Mouse (Mus musculus): ENCODE results near the gene Elp6. TPM values are rescaled to one million over a fixed set of nuclear protein-coding genes. Genes with fewer than 3 reads are reported as not detected.
A peak's percentile ranks its signal among the peaks of the same experiment; 100 is the strongest.

Elp6 gene
- polyA plus RNA-seq, 1 experiment: 9.0 TPM

GRCm38 (mm10) chr9:110287321-110287924 lies 17.6 kb upstream of the Elp6 start:
- Histone ChIP-seq H3K27ac (ENCODE audit: insufficient read depth, low read length) (no peak overlapping the region), H3K27me3 (ENCODE audit: control insufficient read depth, insufficient read depth, low read length, poor library complexity, severe bottlenecking) (no peaks in the 10 kb centered on the region), H3K9me3 (replicated peaks; ENCODE audit: control insufficient read depth, insufficient read depth, low read length, poor library complexity, severe bottlenecking) (no peaks in the 10 kb centered on the region), H3K4me1 (ENCODE audit: control insufficient read depth, insufficient read depth, low read length) (no peaks in the 10 kb centered on the region), H3K36me3 (ENCODE audit: control insufficient read depth, insufficient read depth, low read length, poor library complexity, severe bottlenecking) (no peaks in the 10 kb centered on the region), H3K9ac (ENCODE audit: low read depth, poor library complexity, severe bottlenecking) (no peak overlapping the region), H3K4me3 (ENCODE audit: low read depth, low read length) (no peak overlapping the region)
- TF ChIP-seq POLR2A (IDR thresholded peaks at IDR 0.05; ENCODE audit: insufficient read depth, low read length) (no peak), CTCF (IDR thresholded peaks at IDR 0.05; ENCODE audit: low read depth, low read length) (no peak), EP300 (IDR thresholded peaks at IDR 0.05; ENCODE audit: insufficient read depth, low read depth, low read length) (no peak)

GRCm38 (mm10) chr9:110293254-110293718 lies 11.7 kb upstream of the Elp6 start:
- Histone ChIP-seq H3K4me3 (ENCODE audit: low read depth, low read length) (no peak overlapping the region), H3K27me3 (ENCODE audit: control insufficient read depth, insufficient read depth, low read length, poor library complexity, severe bottlenecking) (no peaks in the 10 kb centered on the region), H3K4me1 (ENCODE audit: control insufficient read depth, insufficient read depth, low read length) (no peaks in the 10 kb centered on the region), H3K9ac (ENCODE audit: low read depth, poor library complexity, severe bottlenecking) (no peak overlapping the region), H3K9me3 (replicated peaks; ENCODE audit: control insufficient read depth, insufficient read depth, low read length, poor library complexity, severe bottlenecking) (no peaks in the 10 kb centered on the region), H3K27ac (ENCODE audit: insufficient read depth, low read length) (no peak overlapping the region), H3K36me3 (ENCODE audit: control insufficient read depth, insufficient read depth, low read length, poor library complexity, severe bottlenecking) (no peaks in the 10 kb centered on the region)
- TF ChIP-seq EP300 (IDR thresholded peaks at IDR 0.05; ENCODE audit: insufficient read depth, low read depth, low read length) (no peak), CTCF (IDR thresholded peaks at IDR 0.05; ENCODE audit: low read depth, low read length) (no peak), POLR2A (IDR thresholded peaks at IDR 0.05; ENCODE audit: insufficient read depth, low read length) (no peak)

- H3K36me3 ChIP-seq (ENCODE audit: control insufficient read depth, insufficient read depth, low read length, poor library complexity, severe bottlenecking): no peaks in the 10 kb centered on the region
- TF ChIP-seq CTCF (IDR thresholded peaks at IDR 0.05; ENCODE audit: low read depth, low read length) (no peak), EP300 (IDR thresholded peaks at IDR 0.05; ENCODE audit: insufficient read depth, low read depth, low read length) (no peak), POLR2A (IDR thresholded peaks at IDR 0.05; ENCODE audit: insufficient read depth, low read length) (no peak)
- H3K9ac ChIP-seq (ENCODE audit: low read depth, poor library complexity, severe bottlenecking): no peak overlapping the region
- H3K27ac ChIP-seq (ENCODE audit: insufficient read depth, low read length): no peak overlapping the region
- no peaks in the 10 kb centered on the region for H3K27me3 ChIP-seq (ENCODE audit: control insufficient read depth, insufficient read depth, low read length, poor library complexity, severe bottlenecking)
- no peaks in the 10 kb centered on the region for H3K9me3 ChIP-seq (replicated peaks; ENCODE audit: control insufficient read depth, insufficient read depth, low read length, poor library complexity, severe bottlenecking)
- no peaks in the 10 kb centered on the region for H3K4me1 ChIP-seq (ENCODE audit: control insufficient read depth, insufficient read depth, low read length)
- H3K4me3 ChIP-seq (ENCODE audit: low read depth, low read length): no peak overlapping the region
Measured at GRCm38 (mm10) chr9:110293873-110294415, 11.0 kb upstream of the Elp6 start.

- H3K4me1 ChIP-seq (ENCODE audit: control insufficient read depth, insufficient read depth, low read length): no peaks in the 10 kb centered on the region
Measured at GRCm38 (mm10) chr9:110294786-110295185, 10.2 kb upstream of the Elp6 start.

GRCm38 (mm10) chr9:110296867-110297627 lies 7.9 kb upstream of the Elp6 start:
- Histone ChIP-seq H3K27ac (ENCODE audit: insufficient read depth, low read length) (no peak overlapping the region), H3K9me3 (replicated peaks; ENCODE audit: control insufficient read depth, insufficient read depth, low read length, poor library complexity, severe bottlenecking) (no peaks in the 10 kb centered on the region)
- TF ChIP-seq CTCF (IDR thresholded peaks at IDR 0.05; ENCODE audit: low read depth, low read length): peak; percentile 83
- TF ChIP-seq EP300 (IDR thresholded peaks at IDR 0.05; ENCODE audit: insufficient read depth, low read depth, low read length): no peak

More at GRCm38 (mm10) chr9:110294786-110295185, 10.2 kb upstream of the Elp6 start:
- Histone ChIP-seq H3K4me3 (ENCODE audit: low read depth, low read length) (no peak overlapping the region), H3K27me3 (ENCODE audit: control insufficient read depth, insufficient read depth, low read length, poor library complexity, severe bottlenecking) (no peaks in the 10 kb centered on the region), H3K36me3 (ENCODE audit: control insufficient read depth, insufficient read depth, low read length, poor library complexity, severe bottlenecking) (no peaks in the 10 kb centered on the region), H3K9me3 (replicated peaks; ENCODE audit: control insufficient read depth, insufficient read depth, low read length, poor library complexity, severe bottlenecking) (no peaks in the 10 kb centered on the region), H3K27ac (ENCODE audit: insufficient read depth, low read length) (no peak overlapping the region), H3K9ac (ENCODE audit: low read depth, poor library complexity, severe bottlenecking) (no peak overlapping the region)
- TF ChIP-seq POLR2A (IDR thresholded peaks at IDR 0.05; ENCODE audit: insufficient read depth, low read length): no peak
- TF ChIP-seq CTCF (IDR thresholded peaks at IDR 0.05; ENCODE audit: low read depth, low read length): no peak
- no peak for TF ChIP-seq EP300 (IDR thresholded peaks at IDR 0.05; ENCODE audit: insufficient read depth, low read depth, low read length)

GRCm38 (mm10) chr9:110304516-110304915 lies 457 bp upstream of the Elp6 start:
- Histone ChIP-seq H3K27ac (ENCODE audit: insufficient read depth, low read length) (peak overlapping the region; percentile 74), H3K36me3 (ENCODE audit: control insufficient read depth, insufficient read depth, low read length, poor library complexity, severe bottlenecking) (no peaks in the 10 kb centered on the region), H3K4me1 (ENCODE audit: control insufficient read depth, insufficient read depth, low read length) (no peaks in the 10 kb centered on the region), H3K27me3 (ENCODE audit: control insufficient read depth, insufficient read depth, low read length, poor library complexity, severe bottlenecking) (no peaks in the 10 kb centered on the region), H3K9me3 (replicated peaks; ENCODE audit: control insufficient read depth, insufficient read depth, low read length, poor library complexity, severe bottlenecking) (no peaks in the 10 kb centered on the region), H3K9ac (ENCODE audit: low read depth, poor library complexity, severe bottlenecking) (peak overlapping the region; percentile 10), H3K4me3 (ENCODE audit: low read depth, low read length) (peak overlapping the region; percentile 86)
- TF ChIP-seq POLR2A (IDR thresholded peaks at IDR 0.05; ENCODE audit: insufficient read depth, low read length) (no peak), CTCF (IDR thresholded peaks at IDR 0.05; ENCODE audit: low read depth, low read length) (peak; percentile 61), EP300 (IDR thresholded peaks at IDR 0.05; ENCODE audit: insufficient read depth, low read depth, low read length) (no peak)

More at GRCm38 (mm10) chr9:110296867-110297627, 7.9 kb upstream of the Elp6 start:
- H3K4me3 ChIP-seq (ENCODE audit: low read depth, low read length): no peak overlapping the region
- H3K9ac ChIP-seq (ENCODE audit: low read depth, poor library complexity, severe bottlenecking): no peak overlapping the region
- no peaks in the 10 kb centered on the region for H3K27me3 ChIP-seq (ENCODE audit: control insufficient read depth, insufficient read depth, low read length, poor library complexity, severe bottlenecking)
- no peaks in the 10 kb centered on the region for H3K4me1 ChIP-seq (ENCODE audit: control insufficient read depth, insufficient read depth, low read length)
- no peaks in the 10 kb centered on the region for H3K36me3 ChIP-seq (ENCODE audit: control insufficient read depth, insufficient read depth, low read length, poor library complexity, severe bottlenecking)
